Mouse (Mus musculus): Measurements from ENCODE around the gene Gpatch2.

The Gpatch2 gene

GRCm38 (mm10) chr1:187215181-187216116 is at the start of gene Gpatch2, which contains the start of gene Spata17:
Gene Gpatch2 (plus strand): TSS chr1:187215508.
Gene Spata17 (minus strand): TSS chr1:187215465.
- DNase-seq (ENCODE audit: low read depth, low spot score), result peak; percentile 68

- DNase-seq (ENCODE audit: low read depth, low spot score), result no peak
Observed at GRCm38 (mm10) chr1:187169646-187170045, 45.7 kb upstream of the Gpatch2 start.

- no peak for DNase-seq (ENCODE audit: low read depth, low spot score)
Observed at GRCm38 (mm10) chr1:187170361-187170760, 44.9 kb upstream of the Gpatch2 start.

GRCm38 (mm10) chr1:187175991-187176390 is 39.3 kb upstream of the Gpatch2 start:
- DNase-seq (ENCODE audit: low read depth, low spot score), result no peak

GRCm38 (mm10) chr1:187178546-187178945 is 36.8 kb upstream of the Gpatch2 start:
- DNase-seq (ENCODE audit: low read depth, low spot score), result no peak

- DNase-seq (ENCODE audit: low read depth, low spot score), result no peak
Observed at GRCm38 (mm10) chr1:187205506-187205905, 9.8 kb upstream of the Gpatch2 start.

- DNase-seq (ENCODE audit: low read depth, low spot score), result no peak
Observed at GRCm38 (mm10) chr1:187209496-187209895, 5.8 kb upstream of the Gpatch2 start.

GRCm38 (mm10) chr1:187210736-187211135 is 4.6 kb upstream of the Gpatch2 start:
- DNase-seq (ENCODE audit: low read depth, low spot score), result no peak

- no peak for DNase-seq (ENCODE audit: low read depth, low spot score)
Observed at GRCm38 (mm10) chr1:187216620-187217410, 1.5 kb downstream of the Gpatch2 start.

GRCm38 (mm10) chr1:187220756-187221155 is 5.4 kb downstream of the Gpatch2 start:
- no peak for DNase-seq (ENCODE audit: low read depth, low spot score)

GRCm38 (mm10) chr1:187226328-187227025 is 11.2 kb downstream of the Gpatch2 start:
- DNase-seq (ENCODE audit: low read depth, low spot score), result no peak

GRCm38 (mm10) chr1:187228414-187229146 is 13.3 kb downstream of the Gpatch2 start:
- DNase-seq (ENCODE audit: low read depth, low spot score), result no peak

- DNase-seq (ENCODE audit: low read depth, low spot score), result no peak
Observed at GRCm38 (mm10) chr1:187230255-187230654, 14.9 kb downstream of the Gpatch2 start.

- no peak for DNase-seq (ENCODE audit: low read depth, low spot score)
Observed at GRCm38 (mm10) chr1:187232196-187232955, 17.1 kb downstream of the Gpatch2 start.

- DNase-seq (ENCODE audit: low read depth, low spot score), result no peak
Observed at GRCm38 (mm10) chr1:187232996-187233615, 17.8 kb downstream of the Gpatch2 start.

GRCm38 (mm10) chr1:187235161-187235560 is 19.9 kb downstream of the Gpatch2 start:
- no peak for DNase-seq (ENCODE audit: low read depth, low spot score)

GRCm38 (mm10) chr1:187236296-187236695 is 21.0 kb downstream of the Gpatch2 start:
- DNase-seq (ENCODE audit: low read depth, low spot score), result no peak

- no peak for DNase-seq (ENCODE audit: low read depth, low spot score)
Observed at GRCm38 (mm10) chr1:187238061-187238460, 22.8 kb downstream of the Gpatch2 start.

- DNase-seq (ENCODE audit: low read depth, low spot score), result no peak
Observed at GRCm38 (mm10) chr1:187240304-187240703, 25.0 kb downstream of the Gpatch2 start.

- no peak for DNase-seq (ENCODE audit: low read depth, low spot score)
Observed at GRCm38 (mm10) chr1:187241329-187241728, 26.0 kb downstream of the Gpatch2 start.
